8 mouse cellular contexts compared by ENCODE assay signal in genomic region chr13:23739922-23740252, GRCm38 (mm10). TPM values are rescaled to one million over a fixed set of nuclear protein-coding genes. Genes with fewer than 3 reads are reported as not detected.
DNase-seq lines count a peak whose midpoint lies in the region; ATAC-seq and TF ChIP-seq lines count a peak whose summit lies in the region.

No protein-coding gene starts in this region.

- peaks cover 8% of the 10 kb centered on the region; the same call in 1 of the 2 replicates for H3K4me1 ChIP-seq in heart, postnatal 0 days (ENCODE audit: control insufficient read depth, insufficient read depth)
- peaks cover 9% of the 10 kb centered on the region for H3K4me1 ChIP-seq in hindbrain, embryonic 16.5 days (ENCODE audit: control insufficient read depth, insufficient read depth, low read depth, low read length)
- H3K4me1 ChIP-seq in midbrain, embryonic 14.5 days (ENCODE audit: control insufficient read depth, insufficient read depth, low read length), result peaks cover 19% of the 10 kb centered on the region

- H3K4me3 ChIP-seq in heart, postnatal 0 days (ENCODE audit: low read depth, low read length), result peak overlapping the region; percentile 72
- peak overlapping the region; percentile 53 for H3K4me3 ChIP-seq in hindbrain, embryonic 16.5 days (ENCODE audit: low read length)
- H3K4me3 ChIP-seq in midbrain, embryonic 14.5 days (replicated peaks; ENCODE audit: low read depth, low read length), result peak overlapping the region; percentile 48

- no peaks in the 10 kb centered on the region for H3K36me3 ChIP-seq in heart, postnatal 0 days (replicated peaks; ENCODE audit: control insufficient read depth, insufficient read depth, low read length)
- no peaks in the 10 kb centered on the region for H3K36me3 ChIP-seq in hindbrain, embryonic 16.5 days (ENCODE audit: control insufficient read depth, insufficient read depth, low read length)
- H3K36me3 ChIP-seq in midbrain, embryonic 14.5 days (ENCODE audit: control insufficient read depth, insufficient read depth, low read length), result no peaks in the 10 kb centered on the region

- H3K4me2 ChIP-seq in heart, postnatal 0 days (ENCODE audit: low read depth, low read length), result peak overlapping the region; percentile 97
- H3K4me2 ChIP-seq in hindbrain, embryonic 16.5 days (ENCODE audit: low read length), result peak overlapping the region; percentile 95
- peak overlapping the region; percentile 98 for H3K4me2 ChIP-seq in midbrain, embryonic 14.5 days (ENCODE audit: low read length)

- TF ChIP-seq EP300 in heart, postnatal 0 days (IDR thresholded peaks at IDR 0.05; ENCODE audit: low read depth), result no peak; the same call in 1 of the 2 replicates

- ATAC-seq in heart, postnatal 0 days (ENCODE audit: insufficient read depth, low read depth), result no peak
- peak; percentile 57 for ATAC-seq in activated CD4-positive, CD25-positive, alpha-beta regulatory T cell, adult 4 months
- peak; percentile 53; the same call in 1 of the 2 replicates for ATAC-seq in hindbrain, embryonic 16.5 days
- no peak for ATAC-seq in midbrain, embryonic 14.5 days (ENCODE audit: low FRiP score, low TSS enrichment)
- no peak for ATAC-seq in cerebellum, adult (ENCODE audit: insufficient number of reproducible peaks, low FRiP score, low TSS enrichment)

- DNase-seq in heart, postnatal 0 days (ENCODE audit: low spot score), result no peak
- DNase-seq in heart, adult 8-10 months (ENCODE audit: low spot score), result no peak
- DNase-seq in midbrain, embryonic 14.5 days, result no peak
- DNase-seq in ovary, postnatal 14 days (ENCODE audit: low spot score), result no peak
- DNase-seq in thymus, postnatal 25 days, result no peak

- no peak for TF ChIP-seq CTCF in heart, postnatal 0 days (IDR thresholded peaks at IDR 0.05; ENCODE audit: low read depth)

- H3K9me3 ChIP-seq in heart, postnatal 0 days (replicated peaks; ENCODE audit: control insufficient read depth, low read length), result no peaks in the 10 kb centered on the region
- H3K9me3 ChIP-seq in hindbrain, embryonic 16.5 days (ENCODE audit: control insufficient read depth, low read length), result no peaks in the 10 kb centered on the region
- no peaks in the 10 kb centered on the region for H3K9me3 ChIP-seq in midbrain, embryonic 14.5 days (ENCODE audit: control insufficient read depth, low read length)

- peak overlapping the region; percentile 96 for H3K9ac ChIP-seq in heart, postnatal 0 days (replicated peaks; ENCODE audit: low read depth, low read length)
- H3K9ac ChIP-seq in hindbrain, embryonic 16.5 days (ENCODE audit: low read depth, low read length), result peak overlapping the region; percentile 64
- peak overlapping the region; percentile 57; the same call in 1 of the 2 replicates for H3K9ac ChIP-seq in midbrain, embryonic 14.5 days (replicated peaks; ENCODE audit: low read length)

- WGBS in heart, postnatal 0 days, result 0% methylated on average over 14 of the region's 14 CpGs
- 1% methylated on average over 14 of the region's 14 CpGs for WGBS in hindbrain, embryonic 16.5 days
- WGBS in midbrain, embryonic 14.5 days, result 2% methylated on average over 14 of the region's 14 CpGs

- H3K27ac ChIP-seq in heart, postnatal 0 days (ENCODE audit: low read depth), result peak overlapping the region; percentile 97
- peak overlapping the region; percentile 77 for H3K27ac ChIP-seq in hindbrain, embryonic 16.5 days (ENCODE audit: low read depth, low read length)
- H3K27ac ChIP-seq in midbrain, embryonic 14.5 days (replicated peaks; ENCODE audit: low read depth, low read length), result peak overlapping the region; percentile 78

- H3K27me3 ChIP-seq in heart, postnatal 0 days (ENCODE audit: control insufficient read depth, insufficient read depth, low read length), result no peaks in the 10 kb centered on the region
- no peaks in the 10 kb centered on the region for H3K27me3 ChIP-seq in hindbrain, embryonic 16.5 days (replicated peaks; ENCODE audit: control insufficient read depth, insufficient read depth, low read length)
- no peaks in the 10 kb centered on the region for H3K27me3 ChIP-seq in midbrain, embryonic 14.5 days (ENCODE audit: control insufficient read depth, insufficient read depth, low read length)

RNA-seq across cellular contexts. Expression of gene Hist1h1c, which starts 1.3 kb away (rescaled TPM):
- total RNA-seq in heart, postnatal 0 days (2014; rRNA removed; ENCODE audit: low replicate concordance), result 770 and 1,043 TPM in 2 replicates
- polyA plus RNA-seq in heart, postnatal 0 days (2015; fragmentation: Nextera tagmentation; extraction: Ambion mirVana), result 73.4 and 101 TPM in 2 replicates
- total RNA-seq in heart, adult 8-10 months (2022), result 100 to 1,000 TPM; 145 to 209 (median 187) TPM
- 10 to 100 TPM in 1 of 2 experiments, 1 to 10 TPM in 1; 5.3 to 15.2 TPM for polyA plus RNA-seq in activated CD4-positive, CD25-positive, alpha-beta regulatory T cell, adult 4 months (2017; shearing (Covaris generic))
- 8.6 and 10.8 TPM in 2 replicates for polyA plus RNA-seq in hindbrain, embryonic 16.5 days (2015; fragmentation: Nextera tagmentation; extraction: Ambion mirVana)
- 5.7 and 9.2 TPM in 2 replicates for polyA plus RNA-seq in midbrain, embryonic 14.5 days (2014; fragmentation: Nextera tagmentation; extraction: Ambion mirVana)

RNA-seq across cellular contexts. Expression of gene Hist1h3c, which starts 5.5 kb away (rescaled TPM):
- 1,907 and 3,007 TPM in 2 replicates for total RNA-seq in heart, postnatal 0 days (2014; rRNA removed; ENCODE audit: low replicate concordance)
- 1.2 and 1.3 TPM in 2 replicates for polyA plus RNA-seq in heart, postnatal 0 days (2015; fragmentation: Nextera tagmentation; extraction: Ambion mirVana)
- 1 to 10 TPM in 2 of 4 experiments, under 1 TPM in 1, not detected in 1; 0.82 to 5.6 (median 2.3) TPM for total RNA-seq in heart, adult 8-10 months (2022)
- 1 to 10 TPM in 1 of 2 experiments, not detected in 1; 2.4 TPM for polyA plus RNA-seq in activated CD4-positive, CD25-positive, alpha-beta regulatory T cell, adult 4 months (2017; shearing (Covaris generic))
- polyA plus RNA-seq in hindbrain, embryonic 16.5 days (2015; fragmentation: Nextera tagmentation; extraction: Ambion mirVana), result 0.70 and 1.2 TPM in 2 replicates
- polyA plus RNA-seq in midbrain, embryonic 14.5 days (2014; fragmentation: Nextera tagmentation; extraction: Ambion mirVana), result 1.2 TPM in 2 replicates

RNA-seq across cellular contexts. Expression of gene Hist1h2bb, which starts 6.6 kb away (rescaled TPM):
- 1,542 and 1,547 TPM in 2 replicates for total RNA-seq in heart, postnatal 0 days (2014; rRNA removed; ENCODE audit: low replicate concordance)
- 0.59 and 0.78 TPM in 2 replicates for polyA plus RNA-seq in heart, postnatal 0 days (2015; fragmentation: Nextera tagmentation; extraction: Ambion mirVana)
- 1 to 10 TPM; 2.6 to 6.9 (median 4.0) TPM for total RNA-seq in heart, adult 8-10 months (2022)
- under 1 TPM in 1 of 2 experiments, not detected in 1; 0.73 TPM for polyA plus RNA-seq in activated CD4-positive, CD25-positive, alpha-beta regulatory T cell, adult 4 months (2017; shearing (Covaris generic))
- polyA plus RNA-seq in hindbrain, embryonic 16.5 days (2015; fragmentation: Nextera tagmentation; extraction: Ambion mirVana), result 0.49 and 0.66 TPM in 2 replicates
- 0.51 TPM in 1 of 2 replicates, not detected in the other for polyA plus RNA-seq in midbrain, embryonic 14.5 days (2014; fragmentation: Nextera tagmentation; extraction: Ambion mirVana)

RNA-seq across cellular contexts. Expression of gene Hist1h2ab, which starts 11.0 kb away (rescaled TPM):
- 667 and 733 TPM in 2 replicates for total RNA-seq in heart, postnatal 0 days (2014; rRNA removed; ENCODE audit: low replicate concordance)
- 5.6 and 7.6 TPM in 2 replicates for polyA plus RNA-seq in heart, postnatal 0 days (2015; fragmentation: Nextera tagmentation; extraction: Ambion mirVana)
- 1 to 10 TPM in 3 of 4 experiments, not detected in 1; 2.4 to 8.4 (median 4.0) TPM for total RNA-seq in heart, adult 8-10 months (2022)
- polyA plus RNA-seq in activated CD4-positive, CD25-positive, alpha-beta regulatory T cell, adult 4 months (2017; shearing (Covaris generic)), result 1 to 10 TPM; 9.5 to 10.0 TPM
- 3.7 and 6.8 TPM in 2 replicates for polyA plus RNA-seq in hindbrain, embryonic 16.5 days (2015; fragmentation: Nextera tagmentation; extraction: Ambion mirVana)
- 11.3 and 13.5 TPM in 2 replicates for polyA plus RNA-seq in midbrain, embryonic 14.5 days (2014; fragmentation: Nextera tagmentation; extraction: Ambion mirVana)

RNA-seq across cellular contexts. Expression of gene Hist1h3b, which starts 12.2 kb away (rescaled TPM):
- total RNA-seq in heart, postnatal 0 days (2014; rRNA removed; ENCODE audit: low replicate concordance), result 800 and 1,239 TPM in 2 replicates
- 3.2 and 3.3 TPM in 2 replicates for polyA plus RNA-seq in heart, postnatal 0 days (2015; fragmentation: Nextera tagmentation; extraction: Ambion mirVana)
- 10 to 100 TPM in 1 of 4 experiments, 1 to 10 TPM in 3; 2.4 to 16.9 (median 4.5) TPM for total RNA-seq in heart, adult 8-10 months (2022)
- not detected for polyA plus RNA-seq in activated CD4-positive, CD25-positive, alpha-beta regulatory T cell, adult 4 months (2017; shearing (Covaris generic))
- polyA plus RNA-seq in hindbrain, embryonic 16.5 days (2015; fragmentation: Nextera tagmentation; extraction: Ambion mirVana), result 1.7 and 2.7 TPM in 2 replicates
- 3.5 and 4.0 TPM in 2 replicates for polyA plus RNA-seq in midbrain, embryonic 14.5 days (2014; fragmentation: Nextera tagmentation; extraction: Ambion mirVana)

Comparison
In these comparisons a context has a peak if more than half of its experiments do, and no peak if none do; other contexts are left out.
1. ATAC-seq: peak in activated CD4-positive, CD25-positive, alpha-beta regulatory T cell, adult 4 months (single experiment) and hindbrain, embryonic 16.5 days (single experiment); none in heart, postnatal 0 days (single experiment), midbrain, embryonic 14.5 days (single experiment) and cerebellum, adult (single experiment).
2. Peak in every context shown above with its lines, with median percentiles within 50 percentile points of each other: H3K27ac ChIP-seq, H3K4me2 ChIP-seq, H3K4me3 ChIP-seq and H3K9ac ChIP-seq.